Comparison of ENCODE assay signal across 19 mouse cellular contexts in genomic region chr2:170534116-170534802, GRCm38 (mm10). TPM values are rescaled to one million over a fixed set of nuclear protein-coding genes. Genes with fewer than 3 reads are reported as not detected.
"Had no signal": no experiment of that assay in that cellular context is flagged by ENCODE, and none has a peak within 500 bp of the region (broad histone marks: within the 10 kb centered on the region; RNA-seq: fewer than 3 reads in every experiment).

No protein-coding gene starts in this region.

- H3K27me3 ChIP-seq: kidney, embryonic 15.5 days; midbrain, embryonic 12.5 days; neural tube, embryonic 13.5 days had no signal

- H3K9ac ChIP-seq: kidney, embryonic 15.5 days; limb, embryonic 15.5 days; midbrain, embryonic 12.5 days; neural tube, embryonic 13.5 days had no signal

- H3K27ac ChIP-seq: kidney, embryonic 15.5 days; limb, embryonic 15.5 days; midbrain, embryonic 12.5 days; neural tube, embryonic 13.5 days had no signal

- DNase-seq: kidney, postnatal 25 days; layer of hippocampus, postnatal 36 days; lung, adult 18-20 months; retina, postnatal 1 day; right cerebral cortex, postnatal 4 days; spleen, adult 18-20 months; thymus, adult 2 months; thymus, postnatal 36 days had no signal

- H3K4me2 ChIP-seq: kidney, embryonic 15.5 days; limb, embryonic 15.5 days; midbrain, embryonic 12.5 days; neural tube, embryonic 13.5 days had no signal

- H3K4me3 ChIP-seq: kidney, embryonic 15.5 days; limb, embryonic 15.5 days; midbrain, embryonic 12.5 days; neural tube, embryonic 13.5 days had no signal

- H3K36me3 ChIP-seq: kidney, embryonic 15.5 days; limb, embryonic 15.5 days; midbrain, embryonic 12.5 days; neural tube, embryonic 13.5 days had no signal

- ATAC-seq: midbrain, embryonic 16.5 days had no signal

- H3K9me3 ChIP-seq: kidney, embryonic 15.5 days; limb, embryonic 15.5 days; midbrain, embryonic 12.5 days; neural tube, embryonic 13.5 days had no signal

- H3K4me1 ChIP-seq: kidney, embryonic 15.5 days; limb, embryonic 15.5 days had no signal

RNA-seq across cellular contexts. Expression of gene Cyp24a1, which starts 37.3 kb away (rescaled TPM):
- total RNA-seq: layer of hippocampus, postnatal 36 days; left cerebral cortex, adult 8-10 months; left cerebral cortex, postnatal 25 days; megakaryocyte-erythroid progenitor cell, adult 5-6 weeks had no signal
- polyA plus RNA-seq: limb, embryonic 11.5 days; limb, embryonic 15.5 days; lung, embryonic 16.5 days; neural tube, embryonic 13.5 days; stomach, embryonic 14.5 days had no signal
